Mouse (Mus musculus) left cerebral cortex, adult 9 months (tissue): Measurements from ENCODE around the gene Rabl2.

Experiments used
- DNase-seq, 2 experiments: peaks; one replicate each; pipeline ENCODE4 v3.0.0; 2022; ENCODE audit warnings: low spot score in 2 of 2

Gene Rabl2

GRCm38 (mm10) chr15:89551733-89552132 lies 40.0 kb downstream of the Rabl2 start:
- no peak for DNase-seq

GRCm38 (mm10) chr15:89550506-89550905 lies 41.2 kb downstream of the Rabl2 start:
- no peak for DNase-seq

GRCm38 (mm10) chr15:89548837-89549236 lies 42.9 kb downstream of the Rabl2 start:
- no peak for DNase-seq

- DNase-seq = no peak
These were observed 43.7 kb downstream of the Rabl2 start for GRCm38 (mm10) chr15:89547824-89548601.

- DNase-seq = no peak
These were observed 44.4 kb downstream of the Rabl2 start for GRCm38 (mm10) chr15:89547321-89547720.

- DNase-seq = no peak
These were observed 47.6 kb downstream of the Rabl2 start for GRCm38 (mm10) chr15:89544171-89544570.

GRCm38 (mm10) chr15:89533843-89534207 lies 57.9 kb downstream of the Rabl2 start:
- DNase-seq = no peak

GRCm38 (mm10) chr15:89532924-89533842 lies 58.5 kb downstream of the Rabl2 start:
- DNase-seq = no peak
